Mouse (Mus musculus) small intestine, adult 2 months (tissue): ENCODE data around the gene Myh9.
"Not testable (repeated sequence)": the region's sequence is repeated elsewhere in the genome, so short reads cannot be mapped to it uniquely, and the experiment has no call there.

Experiments used
- CTCF ChIP-seq: fragments of 200-500 bp; IDR thresholded peaks from 2 replicates; pipeline ENCODE4 v1.5.1; 2012; ENCODE audit warnings: low read depth, mild to moderate bottlenecking, control low read depth, inconsistent platforms, low read length, moderate library complexity, mixed read lengths; ENCODE audit not compliant: insufficient replicate concordance, insufficient read length; ENCODE audit errors: extremely low read depth
- POLR2A ChIP-seq: fragments of 200-500 bp; IDR thresholded peaks from 2 replicates; pipeline ENCODE4 v1.6.1; 2012; ENCODE audit warnings: low read depth, mild to moderate bottlenecking, control low read depth, inconsistent platforms, low read length, moderate library complexity

- TF ChIP-seq CTCF, POLR2A: not testable (repeated sequence)
Observed at GRCm38 (mm10) chr15:77718240-77718639, 123.7 kb downstream of the Myh9 start.
